Mouse (Mus musculus): ENCODE measurements around the gene Fopnl.

Fopnl gene

DNA sequence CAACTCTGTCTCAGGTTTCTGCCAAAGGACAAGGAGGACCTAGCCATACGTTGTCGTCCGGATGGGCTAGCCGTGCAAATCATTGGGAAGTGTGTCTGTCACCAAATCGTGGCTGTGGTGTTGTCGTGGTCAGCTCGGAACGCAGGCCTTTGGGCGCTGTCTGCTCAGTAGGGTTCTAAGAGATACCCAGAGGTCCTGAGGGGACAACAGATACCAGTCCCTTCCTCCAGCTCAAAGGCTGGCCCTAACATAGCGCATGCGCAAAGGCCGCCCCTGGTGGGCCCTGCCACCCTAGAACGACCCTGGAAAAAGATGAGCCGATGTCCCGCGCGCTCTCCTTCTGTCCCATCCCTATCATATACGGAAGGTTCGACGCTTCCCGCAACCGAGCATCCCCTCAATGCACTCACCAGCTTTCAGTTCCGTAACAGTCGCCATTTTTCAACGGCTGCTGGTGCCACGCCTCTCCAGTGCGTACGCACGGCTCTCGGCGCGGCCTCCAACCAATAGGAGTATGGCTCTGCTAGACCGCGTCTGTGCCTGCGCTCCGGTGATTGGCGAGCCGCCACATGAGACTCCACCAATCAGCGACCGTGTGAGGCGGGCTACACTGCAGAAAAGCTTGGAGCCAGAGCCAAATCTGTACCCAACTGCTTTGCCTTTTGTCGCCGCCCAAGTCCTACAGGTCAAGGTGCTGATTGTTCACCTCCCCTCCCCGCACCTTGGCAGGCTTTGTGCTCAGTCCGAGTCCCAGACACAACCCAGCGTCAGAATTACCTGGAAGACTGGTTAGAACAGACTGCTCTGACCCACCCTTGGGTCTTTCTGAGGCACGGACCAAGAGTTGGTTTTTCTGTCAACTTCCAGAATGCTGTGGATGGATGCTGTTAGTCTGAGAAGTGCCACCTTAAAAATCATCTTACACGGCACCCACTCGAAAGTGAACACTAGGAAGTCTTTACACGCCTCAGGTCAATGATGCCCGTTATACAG lies at the start of gene Fopnl:
Gene Fopnl, minus strand, starts transcription at position 522 of the 993 bp plus-strand sequence.
- DNase-seq: peak; percentile 99

DNA sequence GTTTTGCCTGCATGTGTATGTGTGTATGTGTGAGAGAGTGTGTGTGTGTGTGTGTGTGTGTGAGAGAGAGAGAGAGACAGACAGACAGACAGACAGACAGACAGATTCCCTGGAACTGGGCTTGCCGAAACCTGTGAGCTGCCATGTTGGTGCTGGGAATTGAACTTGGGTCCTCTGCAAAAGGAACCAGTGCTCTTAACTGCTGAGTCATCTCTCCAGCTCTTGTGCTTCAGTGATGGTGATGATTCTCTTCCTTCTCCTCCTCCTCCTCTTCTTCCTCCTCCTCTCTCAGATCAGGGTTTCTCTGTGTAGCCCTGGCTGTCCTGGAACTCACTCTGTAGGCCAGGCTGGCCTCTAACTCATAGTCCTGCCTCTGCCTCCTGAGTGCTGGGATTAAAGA lies 48.8 kb upstream of the Fopnl start:
- no peak for DNase-seq

DNA sequence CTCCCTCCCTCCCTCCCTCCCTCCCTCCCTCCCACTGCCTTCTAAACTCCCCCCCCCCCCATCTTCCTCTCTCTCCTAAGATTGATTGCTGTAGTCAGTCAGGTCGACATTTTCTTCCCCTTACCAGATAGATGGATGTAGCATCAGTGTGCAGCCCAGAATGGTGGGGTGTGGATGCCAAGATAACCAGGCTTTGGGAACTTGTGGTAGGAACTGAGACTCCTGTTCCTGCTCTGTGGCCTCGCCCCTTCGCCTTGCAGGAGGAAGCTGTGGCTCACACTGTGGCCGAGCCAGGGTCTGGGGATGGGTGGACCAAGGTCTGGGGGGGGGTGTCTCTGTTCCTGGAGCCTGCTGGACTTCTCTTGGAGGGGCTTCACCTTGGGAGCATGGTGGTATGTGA lies 48.3 kb upstream of the Fopnl start:
- no peak for DNase-seq

DNA sequence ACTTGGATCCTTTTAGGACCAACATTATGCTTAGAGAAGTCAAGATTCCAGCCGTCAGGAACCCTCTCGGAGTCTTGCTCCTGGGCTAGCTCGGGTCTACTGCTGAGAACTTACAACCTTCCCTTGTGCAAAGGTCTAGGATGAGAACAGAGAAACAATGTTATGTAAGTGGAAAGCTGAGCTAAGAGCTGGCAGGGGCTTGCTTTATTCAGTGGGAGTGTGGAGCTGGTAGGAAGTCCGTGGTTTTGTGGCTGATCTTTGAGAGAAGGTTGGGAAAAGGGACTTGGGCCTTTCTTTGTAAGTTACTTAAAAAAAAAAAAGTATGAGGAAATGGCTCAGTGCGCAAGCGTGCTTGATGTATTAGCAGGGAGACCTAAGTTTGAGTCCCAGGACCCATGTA lies 46.9 kb upstream of the Fopnl start:
- DNase-seq: no peak

DNA sequence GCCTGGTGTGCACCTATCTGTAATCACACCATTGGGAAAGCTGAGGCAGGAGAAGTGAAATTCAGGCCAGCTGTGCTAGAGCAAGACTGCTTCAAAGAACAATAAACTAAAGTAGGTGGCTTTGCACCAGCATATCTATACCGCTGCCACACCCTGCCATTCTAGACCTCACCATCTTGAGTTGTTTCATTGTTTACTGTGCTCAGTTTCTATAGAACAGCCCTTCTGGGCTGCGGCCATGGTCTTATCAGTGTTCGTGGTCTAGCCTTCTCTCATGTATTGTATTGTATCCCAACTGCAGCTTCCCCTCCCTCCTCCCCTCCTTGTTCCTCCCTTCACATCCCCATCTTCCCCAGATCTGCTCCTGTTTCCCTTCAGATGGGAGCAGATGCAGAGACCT lies 46.3 kb upstream of the Fopnl start:
- no peak for DNase-seq

DNA sequence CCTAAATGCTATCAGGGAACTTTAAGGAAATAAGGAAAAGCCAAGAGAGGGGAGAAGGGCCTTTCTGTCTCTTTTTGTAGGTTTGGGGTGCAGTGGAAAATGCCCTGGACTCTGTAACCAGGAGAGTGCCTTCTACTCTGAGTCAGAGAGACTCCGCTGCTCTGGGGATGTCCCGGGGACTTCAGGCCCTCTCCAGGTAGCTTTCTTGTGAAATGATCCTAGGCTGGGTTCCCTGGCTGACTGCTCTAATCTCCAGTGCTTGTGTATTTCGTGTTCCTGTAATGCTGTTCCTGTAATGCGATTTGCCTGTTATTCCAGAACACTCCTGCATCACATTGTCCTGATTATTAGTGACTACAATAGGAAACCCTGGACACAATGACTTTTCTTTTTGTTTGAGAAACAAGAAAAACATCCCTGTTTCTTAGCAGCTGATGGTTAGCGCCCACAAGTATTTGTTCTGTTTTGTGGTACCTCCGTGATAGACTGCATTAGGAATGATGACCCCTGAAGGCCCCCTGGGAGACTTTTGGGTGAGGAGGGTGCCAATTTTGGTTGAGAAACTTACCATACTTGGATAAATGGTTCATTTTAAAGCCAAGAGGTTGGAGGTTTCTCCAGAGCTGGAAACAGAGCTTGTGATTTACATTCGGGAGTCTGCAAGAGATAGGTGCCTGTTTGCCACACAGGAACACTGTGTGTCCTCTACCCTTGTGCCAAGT lies 45.1 kb upstream of the Fopnl start:
- no peak for DNase-seq

DNA sequence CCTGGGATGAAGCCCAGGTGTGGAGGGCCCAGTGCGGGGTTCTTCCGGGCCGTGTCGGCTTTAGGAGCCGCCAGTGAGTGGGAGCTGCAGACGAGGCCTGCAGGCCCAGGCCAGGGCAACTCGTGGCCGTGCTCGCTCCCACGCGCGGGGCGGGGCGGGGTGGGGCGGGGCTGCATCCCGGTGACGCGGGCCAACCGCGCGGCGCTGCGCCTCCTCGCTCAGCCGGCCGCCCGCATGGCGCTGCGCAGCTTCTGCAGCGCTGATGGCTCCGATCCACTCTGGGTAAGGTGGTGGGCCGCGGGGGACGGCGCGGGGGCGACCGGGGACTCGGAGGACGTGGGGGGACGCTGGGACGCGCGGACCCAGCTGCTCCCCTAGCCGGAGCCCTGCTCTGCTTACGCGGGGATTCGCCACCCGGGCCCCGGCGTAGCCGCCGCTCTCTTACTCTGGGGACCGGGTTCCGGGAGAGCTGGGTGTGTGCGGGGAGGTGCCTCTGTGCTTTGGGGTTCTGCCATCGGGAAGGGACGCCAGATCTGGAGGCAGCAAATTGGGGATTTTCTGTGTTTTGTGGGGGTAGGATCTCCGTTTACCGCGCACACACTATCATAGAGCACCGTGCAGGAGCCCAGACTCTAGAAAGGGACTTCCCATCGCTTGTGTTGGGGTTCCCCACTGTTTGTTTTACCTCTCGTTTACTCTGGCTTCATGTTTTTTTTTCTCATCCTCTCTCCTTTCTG lies 44.3 kb upstream of the Fopnl start, which contains the start of gene Abcc1:
Gene Abcc1, plus strand, starts transcription at position 197 of the 737 bp plus-strand sequence.
- DNase-seq: peak; percentile 58

DNA sequence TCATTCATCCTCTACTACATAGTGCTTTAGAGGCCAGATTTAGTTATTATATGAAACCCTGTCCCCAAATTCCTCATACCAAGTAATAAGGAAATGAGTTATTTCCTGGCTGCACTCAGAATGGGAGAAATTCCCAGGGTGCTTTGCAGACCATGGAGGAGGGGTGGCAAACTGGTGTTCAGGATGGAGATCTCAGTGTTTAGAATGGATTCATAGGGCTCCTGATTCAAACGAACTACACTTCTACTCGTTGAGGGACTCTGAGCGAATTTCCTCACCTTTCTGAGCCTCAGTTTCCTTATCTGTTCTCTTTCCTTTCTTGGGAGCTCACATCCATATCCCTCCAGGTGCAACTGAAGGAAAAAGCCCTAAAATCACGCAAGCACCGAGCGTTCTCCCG lies 43.7 kb upstream of the Fopnl start:
- DNase-seq: no peak

DNA sequence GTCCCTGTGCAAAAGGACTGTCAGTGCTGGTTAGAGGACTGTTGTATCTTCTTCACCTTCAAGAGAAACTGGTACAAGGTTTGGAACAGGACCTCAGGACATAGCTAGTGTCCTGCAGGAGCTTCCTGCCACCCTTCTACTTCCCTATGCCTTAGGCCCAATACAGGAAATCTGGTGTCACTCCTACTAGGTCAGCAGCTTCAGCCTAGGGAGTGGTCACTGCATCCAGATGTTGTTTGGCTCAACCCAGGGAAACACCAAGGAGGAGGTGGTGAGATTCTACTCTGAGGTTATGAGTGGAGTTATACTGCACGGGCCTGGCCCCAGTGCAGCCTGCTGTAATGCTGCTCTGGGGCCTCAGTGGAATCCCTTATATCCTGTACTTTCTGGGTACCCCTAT lies 41.3 kb upstream of the Fopnl start:
- no peak for DNase-seq

DNA sequence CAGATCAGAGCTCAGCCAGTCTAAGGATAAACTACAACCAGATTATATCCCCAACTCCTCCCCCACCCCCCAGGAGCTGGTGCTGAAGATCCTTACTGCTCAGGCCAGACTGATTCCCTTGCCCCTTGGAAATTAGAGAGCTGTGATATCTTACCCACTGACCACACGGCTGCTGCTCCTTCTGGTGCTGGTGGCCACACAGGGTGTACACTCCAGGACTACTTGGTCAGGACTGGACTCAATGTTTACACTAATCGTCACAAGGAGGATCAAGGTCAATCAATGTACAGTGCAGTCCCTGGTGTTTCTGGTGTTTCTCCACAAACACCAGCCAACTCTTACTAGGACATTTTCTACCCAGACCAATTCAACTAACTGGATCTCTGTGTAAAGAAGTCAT lies 40.7 kb upstream of the Fopnl start:
- DNase-seq: no peak

DNA sequence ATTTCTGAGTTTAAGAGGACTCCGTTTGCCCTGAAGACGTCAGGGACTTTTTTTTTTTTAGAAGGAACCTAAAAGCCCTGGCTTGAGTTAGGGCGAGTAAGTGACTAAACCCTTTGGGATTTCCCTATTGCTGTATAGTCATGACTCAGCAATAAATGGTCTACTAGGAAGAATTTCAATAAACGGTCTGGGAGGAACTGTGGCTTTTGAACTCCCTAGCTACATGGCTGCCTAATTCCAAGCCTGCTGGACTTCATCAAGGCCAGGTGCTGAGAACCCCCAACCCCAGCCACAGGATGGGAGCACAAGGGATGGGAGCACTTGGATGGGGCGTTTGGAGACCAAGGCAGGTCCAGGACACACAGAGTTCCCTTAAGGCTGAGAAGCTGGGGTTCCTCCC lies 35.5 kb upstream of the Fopnl start:
- DNase-seq: no peak

DNA sequence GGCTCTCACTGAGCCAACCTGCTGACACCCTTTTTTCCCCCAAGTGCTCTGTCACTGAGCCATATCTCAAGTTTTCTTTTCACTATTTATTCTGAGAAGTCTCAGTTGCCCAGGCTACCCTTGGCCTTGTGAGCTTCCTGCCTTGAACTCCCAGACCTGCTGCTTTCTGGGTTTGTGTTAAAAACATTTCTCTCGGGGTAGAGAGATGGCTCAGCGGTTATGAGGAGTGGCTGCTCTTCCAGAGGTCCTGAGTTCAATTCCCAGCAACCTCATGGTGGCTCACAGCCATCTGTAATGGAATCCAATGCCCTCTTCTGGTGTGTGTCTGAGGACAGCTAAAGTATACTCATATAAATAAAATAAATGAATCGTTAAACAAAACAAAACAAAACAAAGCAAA lies 35.0 kb upstream of the Fopnl start:
- no peak for DNase-seq

DNA sequence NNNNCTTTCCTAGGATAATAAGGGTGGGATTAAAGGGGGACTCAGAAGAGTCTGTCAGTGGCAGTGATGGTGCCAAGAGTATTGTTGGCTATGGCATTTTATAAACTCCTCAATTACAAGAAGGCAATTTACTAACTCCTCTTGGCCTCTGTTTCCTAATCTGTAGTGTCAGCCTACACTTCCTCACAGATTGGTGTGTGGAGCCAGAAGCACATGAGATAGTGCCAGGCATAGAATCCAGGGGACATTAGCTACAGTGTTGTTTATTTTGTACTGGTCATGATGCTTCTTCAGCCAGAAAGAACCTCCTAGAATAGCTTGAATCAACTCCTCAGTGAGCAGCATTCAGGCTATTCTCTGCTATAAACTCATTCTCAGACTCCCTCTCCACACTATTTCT lies 34.4 kb upstream of the Fopnl start:
- no peak for DNase-seq

DNA sequence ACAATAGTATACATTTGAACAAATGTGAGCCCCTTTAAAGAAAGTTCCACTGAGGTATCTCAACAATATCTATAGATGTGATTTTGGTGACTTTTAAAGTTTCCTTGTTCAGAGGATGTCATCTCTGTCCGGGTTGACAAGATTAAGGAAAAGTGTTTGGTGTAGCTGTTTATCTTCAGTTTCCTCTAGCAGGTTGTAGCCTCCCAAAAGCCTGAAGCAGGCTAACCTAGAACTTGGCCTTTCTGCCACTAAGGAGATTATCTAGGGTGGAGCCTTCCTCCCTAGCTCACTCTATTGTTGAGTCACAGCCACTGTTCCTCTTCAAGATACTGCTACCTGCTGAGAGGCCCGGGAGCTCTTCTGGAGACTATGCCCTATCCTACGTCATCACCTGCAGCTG lies 27.8 kb upstream of the Fopnl start:
- no peak for DNase-seq

DNA sequence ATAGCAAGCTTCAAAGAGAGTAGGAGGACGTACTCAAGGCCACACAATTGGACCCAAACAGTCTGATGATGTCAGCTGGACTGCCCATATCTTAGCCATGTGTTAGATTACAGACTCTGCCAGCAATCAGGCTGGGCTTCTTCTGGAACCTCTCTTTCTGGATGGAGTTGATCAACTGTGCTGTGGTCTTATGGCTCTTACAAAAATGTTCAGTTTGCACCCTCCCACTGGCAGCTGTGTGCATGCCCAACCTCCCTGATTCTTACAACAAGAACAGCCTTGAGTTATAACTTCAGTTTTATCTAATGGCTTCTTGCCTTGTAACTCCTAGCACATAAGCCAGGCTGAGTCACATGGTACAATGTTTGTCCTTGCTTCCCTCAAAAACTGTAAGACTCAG lies 11.0 kb upstream of the Fopnl start:
- DNase-seq: no peak

DNA sequence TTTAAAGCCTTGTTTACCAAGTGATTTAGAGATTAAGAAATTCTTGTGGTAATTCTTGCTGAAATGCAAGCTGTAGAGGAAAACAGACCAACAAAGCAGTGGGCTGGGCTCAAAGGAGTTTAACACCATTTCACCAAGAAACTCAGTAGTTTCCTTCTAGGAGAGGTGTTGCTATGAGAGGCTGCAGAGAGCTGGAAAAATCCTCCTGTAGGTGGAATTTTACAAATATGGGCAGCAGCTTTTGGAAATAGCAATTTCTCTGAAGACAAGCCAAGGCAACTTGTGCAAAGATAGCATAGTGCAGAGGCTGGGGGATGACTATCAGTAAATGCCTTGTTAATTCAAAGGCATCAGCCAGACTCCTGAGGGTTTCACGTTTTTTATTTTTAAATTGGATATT lies 3.3 kb upstream of the Fopnl start:
- DNase-seq: no peak

DNA sequence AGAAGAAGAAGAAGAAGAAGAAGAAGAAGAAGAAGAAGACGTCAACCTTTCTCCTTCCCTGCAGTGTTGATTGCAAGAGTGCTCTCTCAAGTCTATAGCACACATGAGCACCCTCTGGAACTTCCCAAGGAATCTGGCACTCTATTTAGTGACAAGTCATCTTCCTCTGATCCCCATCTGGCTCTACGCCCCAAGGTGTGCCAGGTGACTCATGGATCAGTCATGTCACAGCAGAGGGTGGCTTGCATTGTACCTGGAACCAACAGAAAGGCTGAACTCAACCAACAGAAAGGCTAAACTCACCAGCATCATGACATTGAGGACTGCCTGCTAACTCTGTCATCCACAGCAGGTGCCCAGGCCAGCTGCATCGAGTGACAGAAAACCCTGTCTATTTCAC lies 2.5 kb upstream of the Fopnl start:
- DNase-seq: no peak

DNA sequence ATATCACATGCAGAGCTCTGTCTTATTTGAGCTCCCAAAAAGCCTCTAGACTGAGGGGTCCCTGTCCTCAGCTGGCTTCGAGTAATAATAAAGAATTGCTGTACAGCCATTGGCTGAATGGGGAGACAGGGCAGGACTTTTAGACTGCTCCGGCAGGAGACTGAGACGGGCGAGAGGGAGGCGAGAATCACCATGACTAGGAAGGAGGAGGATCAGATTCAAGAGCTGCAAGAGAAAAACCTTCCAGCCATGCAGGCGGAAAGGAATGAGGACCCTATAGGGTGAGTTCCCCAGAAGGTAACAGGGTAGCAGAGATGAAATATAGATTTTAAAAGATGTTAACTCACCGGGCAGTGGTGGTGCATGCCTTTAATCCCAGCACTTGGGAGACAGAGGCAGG lies 4.3 kb downstream of the Fopnl start:
- DNase-seq: no peak

DNA sequence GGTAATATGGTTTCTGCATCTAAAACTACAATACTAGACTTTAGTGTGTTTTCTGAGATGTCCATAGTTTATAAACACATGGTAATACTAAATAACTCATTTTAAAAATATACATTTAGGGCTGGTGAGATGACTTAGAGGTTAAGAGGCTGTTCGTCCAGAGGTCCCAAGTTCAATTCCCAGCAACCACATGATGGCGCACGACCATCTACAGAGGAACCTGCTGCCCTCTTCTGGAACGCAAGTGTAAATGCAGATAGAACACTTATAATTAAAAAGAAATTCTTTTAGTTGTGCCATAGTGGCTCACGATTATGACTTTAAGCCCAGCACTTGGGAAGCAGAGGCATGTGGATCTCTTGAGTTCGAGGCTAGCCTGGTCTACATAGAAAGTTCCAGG lies 5.8 kb downstream of the Fopnl start:
- peak; percentile 46 for DNase-seq

DNA sequence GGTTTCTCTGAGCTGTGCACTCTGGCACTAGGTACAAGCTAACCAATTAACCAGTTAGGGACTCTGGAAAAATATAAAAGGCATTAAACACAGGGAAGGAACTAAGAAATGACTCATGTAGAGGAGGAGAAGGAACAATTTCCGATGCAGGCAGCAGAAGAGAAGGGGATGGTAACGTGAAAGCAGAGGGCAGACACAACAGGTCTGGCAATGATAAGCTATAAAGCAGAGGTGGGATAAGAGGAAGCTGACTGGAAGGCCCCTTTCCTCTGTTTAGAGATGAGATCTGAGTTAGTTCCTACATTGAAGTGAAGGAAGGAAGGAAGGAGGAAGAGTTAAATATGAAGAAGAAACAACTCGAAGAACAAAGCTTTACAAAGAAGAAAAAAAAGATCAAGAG lies 7.4 kb downstream of the Fopnl start:
- no peak for DNase-seq

DNA sequence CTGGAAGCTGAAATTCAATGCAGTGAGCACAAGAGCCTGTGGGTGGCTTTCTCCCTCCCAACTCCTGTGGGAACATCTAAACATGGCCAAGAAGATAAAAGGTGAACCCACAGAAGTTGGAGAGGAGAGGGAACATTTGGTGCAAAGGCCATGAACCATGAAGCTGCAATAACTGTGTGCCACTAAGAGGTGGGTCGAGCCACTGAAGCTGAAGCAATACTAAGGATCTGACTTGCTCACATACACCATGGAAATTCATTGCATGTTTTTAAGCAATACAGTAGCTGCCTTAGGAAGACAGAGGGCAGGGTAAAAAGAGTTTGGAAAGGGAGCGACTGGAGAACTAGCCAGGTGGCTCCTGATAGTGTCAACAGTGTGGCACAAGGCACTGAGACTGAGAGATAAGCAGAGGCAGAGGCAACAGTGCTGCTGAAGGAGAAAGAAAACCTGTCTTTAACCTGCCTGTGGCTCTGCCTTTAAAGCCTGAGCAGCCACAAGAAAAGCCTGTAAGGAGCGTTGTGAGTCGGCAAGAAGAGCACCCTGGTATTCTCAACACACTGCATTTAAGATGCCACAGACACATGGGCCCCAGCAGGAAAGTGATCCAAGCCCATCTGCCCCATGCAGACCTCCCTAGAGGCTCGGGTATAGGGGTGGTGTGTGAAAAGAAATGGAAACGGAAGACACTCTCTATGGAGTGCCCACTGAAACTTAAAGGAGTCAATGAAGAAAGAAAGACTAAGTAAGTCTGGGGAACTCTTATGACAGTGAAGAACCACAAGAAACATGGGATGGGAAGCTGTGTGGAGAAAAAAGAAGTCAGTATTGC lies 8.7 kb downstream of the Fopnl start:
- DNase-seq: no peak

DNA sequence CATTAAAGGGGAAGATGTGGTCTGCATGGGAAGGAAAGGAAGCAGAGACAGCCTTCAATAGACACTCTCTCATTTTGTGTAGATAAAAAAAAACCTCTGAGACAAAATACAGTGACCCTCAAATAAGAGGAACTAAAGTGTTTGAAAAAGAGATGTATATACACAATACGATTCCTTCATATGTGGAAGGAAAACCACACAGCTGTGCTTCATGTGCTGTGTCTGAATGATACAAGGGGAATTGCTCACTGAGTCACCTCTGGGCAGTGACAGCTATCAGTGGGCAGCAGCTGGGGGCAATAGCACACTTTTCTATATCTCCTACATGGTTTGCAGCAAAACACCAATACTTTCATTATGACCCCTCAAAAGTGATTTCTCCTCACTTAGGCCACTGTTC lies 9.8 kb downstream of the Fopnl start:
- no peak for DNase-seq

DNA sequence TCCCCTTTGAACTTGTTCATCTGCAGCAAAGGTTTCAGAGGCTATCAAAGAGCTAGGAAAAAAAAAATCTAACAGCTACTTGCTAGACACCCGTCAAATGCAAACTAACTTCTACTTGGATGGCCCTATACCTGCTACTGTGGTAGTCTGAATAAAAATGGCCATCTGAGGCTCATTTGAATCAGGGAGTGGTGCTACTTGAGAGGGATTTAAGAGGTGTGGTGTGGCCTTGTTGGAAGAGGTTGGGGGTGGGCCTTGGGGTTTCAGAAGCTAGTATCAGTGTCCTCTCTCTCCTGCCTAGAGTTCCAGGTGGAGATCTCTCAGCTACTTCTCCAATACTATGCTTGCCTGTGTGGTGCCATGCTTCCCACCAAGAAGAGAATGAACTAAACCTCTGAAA lies 10.8 kb downstream of the Fopnl start:
- DNase-seq: no peak
